Mouse (Mus musculus) stomach, embryonic 15.5 days (tissue): ENCODE measurements around the gene Sema6d. TPM values are rescaled to one million over a fixed set of nuclear protein-coding genes. Genes with fewer than 3 reads are reported as not detected.
A peak's percentile ranks its signal among the peaks of the same experiment; 100 is the strongest.

Source experiments
- ATAC-seq: fragments of 200-750 bp; cut with Nextera tagmentation; 2 replicates; pipeline ENCODE4 v1.8.0; 2017; ENCODE audit warnings: low read depth, moderate number of reproducible peaks, moderate TSS enrichment; ENCODE audit not compliant: insufficient read depth, low FRiP score
- H3K27ac ChIP-seq: fragments of 300-500 bp; sonication (generic); 2 replicates; pipeline ENCODE4 v1.5.1; 2015; ENCODE audit warnings: mild to moderate bottlenecking, inconsistent platforms
- H3K27me3 ChIP-seq: fragments of 300-500 bp; sonication (generic); replicated peaks from 2 replicates; pipeline ENCODE4 v1.6.1; 2015; ENCODE audit warnings: inconsistent platforms
- H3K36me3 ChIP-seq: fragments of 300-500 bp; sonication (generic); 2 replicates; pipeline ENCODE4 v1.6.1; 2015; ENCODE audit warnings: inconsistent platforms
- H3K4me1 ChIP-seq: fragments of 300-500 bp; sonication (generic); 2 replicates; pipeline ENCODE4 v1.6.1; 2015; ENCODE audit warnings: inconsistent platforms
- H3K4me2 ChIP-seq: fragments of 300-500 bp; sonication (generic); 2 replicates; pipeline ENCODE4 v1.6.1; 2015; ENCODE audit warnings: mild to moderate bottlenecking, inconsistent platforms
- H3K4me3 ChIP-seq: fragments of 300-500 bp; sonication (generic); replicated peaks from 2 replicates; pipeline ENCODE4 v1.5.1; 2015; ENCODE audit warnings: inconsistent platforms
- H3K9ac ChIP-seq: fragments of 300-500 bp; sonication (generic); 2 replicates; pipeline ENCODE4 v1.6.1; 2015; ENCODE audit warnings: inconsistent platforms
- H3K9me3 ChIP-seq: fragments of 300-500 bp; sonication (generic); 2 replicates; pipeline ENCODE4 v1.6.1; 2016; ENCODE audit warnings: inconsistent platforms
- WGBS: fragments of 180-500 bp; shearing (Covaris S2); methylation state at CpG from one replicate; pipeline ENCODE4 v1.1.7; 2015; 5-methylcytosine and 5-hydroxymethylcytosine counted together
- polyA plus RNA-seq: library from polyadenylated mRNA; unstranded; fragments of >200 nt; fragmentation: Nextera tagmentation; extraction: Ambion mirVana; gene quantifications from 2 replicates; pipeline ENCODE4 v1.2.1, GENCODE M21; 2015

Gene Sema6d
- polyA plus RNA-seq, 1 experiment from 2014 or later: 10.4 TPM

- H3K4me2 ChIP-seq: no peak overlapping the region
- H3K9me3 ChIP-seq: no peaks in the 10 kb centered on the region
- no peak overlapping the region for H3K9ac ChIP-seq
- H3K4me1 ChIP-seq: no peaks in the 10 kb centered on the region
- no peak overlapping the region for H3K4me3 ChIP-seq
- H3K27me3 ChIP-seq: no peaks in the 10 kb centered on the region
- 49% methylated on average over 1 of the region's 1 CpGs for WGBS
- ATAC-seq: no peak
- H3K36me3 ChIP-seq: no peaks in the 10 kb centered on the region
- no peak overlapping the region for H3K27ac ChIP-seq
Measured at GRCm38 (mm10) chr2:124554751-124555415, 465.1 kb downstream of the Sema6d start.

GRCm38 (mm10) chr2:124556861-124557499 lies 467.2 kb downstream of the Sema6d start:
- H3K4me3 ChIP-seq: no peak overlapping the region
- H3K4me1 ChIP-seq: no peaks in the 10 kb centered on the region
- 41% methylated on average over 5 of the region's 5 CpGs for WGBS
- H3K27me3 ChIP-seq: no peaks in the 10 kb centered on the region
- ATAC-seq: no peak
- H3K4me2 ChIP-seq: no peak overlapping the region
- H3K9ac ChIP-seq: no peak overlapping the region
- H3K36me3 ChIP-seq: no peaks in the 10 kb centered on the region
- H3K9me3 ChIP-seq: no peaks in the 10 kb centered on the region
- H3K27ac ChIP-seq: no peak overlapping the region

DNA sequence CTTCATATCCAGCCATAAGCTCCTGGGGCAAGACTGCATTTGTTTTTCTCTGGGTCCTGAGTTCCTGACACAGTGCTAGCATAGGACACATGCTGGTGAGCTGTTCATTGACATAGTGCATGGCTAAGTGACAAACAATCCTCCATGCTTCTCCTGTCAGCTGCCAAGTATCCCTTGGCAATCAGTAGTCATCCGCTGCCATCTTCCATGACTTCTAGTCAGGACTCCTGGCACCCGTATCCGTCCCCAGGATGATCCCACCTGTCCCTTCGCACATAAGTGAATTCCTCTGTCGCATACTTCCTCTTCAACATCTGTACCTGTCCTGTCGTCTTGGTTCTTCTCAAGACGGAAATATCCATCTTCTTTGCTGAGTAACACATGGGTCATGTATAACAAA lies 468.3 kb downstream of the Sema6d start:
- Histone ChIP-seq H3K27me3 (no peaks in the 10 kb centered on the region), H3K9ac (no peak overlapping the region), H3K4me2 (no peak overlapping the region), H3K36me3 (no peaks in the 10 kb centered on the region), H3K9me3 (no peaks in the 10 kb centered on the region), H3K27ac (no peak overlapping the region), H3K4me1 (no peaks in the 10 kb centered on the region), H3K4me3 (no peak overlapping the region)
- 89% methylated on average over 7 of the region's 7 CpGs for WGBS
- no peak for ATAC-seq

- no peak overlapping the region for H3K4me2 ChIP-seq
- H3K27me3 ChIP-seq: no peaks in the 10 kb centered on the region
- no peaks in the 10 kb centered on the region for H3K4me1 ChIP-seq
- H3K9me3 ChIP-seq: no peaks in the 10 kb centered on the region
- H3K27ac ChIP-seq: no peak overlapping the region
- no peak overlapping the region for H3K4me3 ChIP-seq
- no peaks in the 10 kb centered on the region for H3K36me3 ChIP-seq
- H3K9ac ChIP-seq: no peak overlapping the region
- WGBS: 52% methylated on average over 5 of the region's 5 CpGs
- ATAC-seq: no peak
Measured at GRCm38 (mm10) chr2:124561668-124562067, 471.9 kb downstream of the Sema6d start.

- Histone ChIP-seq H3K4me2 (no peak overlapping the region), H3K9me3 (no peaks in the 10 kb centered on the region), H3K36me3 (no peaks in the 10 kb centered on the region), H3K27ac (no peak overlapping the region), H3K27me3 (no peaks in the 10 kb centered on the region), H3K4me3 (no peak overlapping the region), H3K9ac (no peak overlapping the region), H3K4me1 (no peaks in the 10 kb centered on the region)
- 61% methylated on average over 2 of the region's 2 CpGs for WGBS
- ATAC-seq: no peak
Measured at GRCm38 (mm10) chr2:124562091-124562490, 472.3 kb downstream of the Sema6d start.

GRCm38 (mm10) chr2:124563759-124564158 lies 474.0 kb downstream of the Sema6d start:
- Histone ChIP-seq H3K27ac (no peak overlapping the region), H3K9me3 (no peaks in the 10 kb centered on the region), H3K27me3 (no peaks in the 10 kb centered on the region), H3K4me2 (no peak overlapping the region), H3K4me1 (no peaks in the 10 kb centered on the region), H3K9ac (no peak overlapping the region), H3K36me3 (no peaks in the 10 kb centered on the region), H3K4me3 (no peak overlapping the region)
- 84% methylated on average over 5 of the region's 5 CpGs for WGBS
- no peak for ATAC-seq

GRCm38 (mm10) chr2:124573734-124574133 lies 484.0 kb downstream of the Sema6d start:
- H3K9ac ChIP-seq: no peak overlapping the region

DNA sequence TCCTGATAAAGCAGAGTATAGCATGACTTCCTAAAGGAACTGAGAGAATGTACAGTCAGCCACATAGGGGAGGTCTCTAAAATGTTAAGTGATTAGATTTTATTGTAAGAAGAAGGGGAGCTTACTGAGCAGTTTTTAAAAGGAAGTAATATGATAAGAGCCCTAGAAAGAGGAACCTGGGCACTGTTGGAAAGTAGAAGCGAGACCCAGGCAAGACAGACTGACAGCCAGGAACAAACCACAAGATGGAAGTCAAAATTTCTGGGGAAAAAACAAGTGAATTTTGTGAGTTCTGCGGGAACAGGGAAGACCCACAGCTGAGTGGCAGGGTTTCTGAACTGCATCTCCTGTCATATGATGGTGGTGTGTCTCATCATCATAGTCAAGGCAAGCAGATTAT lies 486.3 kb downstream of the Sema6d start:
- H3K27me3 ChIP-seq: no peaks in the 10 kb centered on the region
- no peaks in the 10 kb centered on the region for H3K36me3 ChIP-seq
- H3K9ac ChIP-seq: no peak overlapping the region
- no peaks in the 10 kb centered on the region for H3K4me1 ChIP-seq
- no peak overlapping the region for H3K27ac ChIP-seq
- no peak for ATAC-seq
- H3K9me3 ChIP-seq: no peaks in the 10 kb centered on the region
- H3K4me2 ChIP-seq: no peak overlapping the region
- no peak overlapping the region for H3K4me3 ChIP-seq
- WGBS: 71% methylated on average over 2 of the region's 2 CpGs

More at GRCm38 (mm10) chr2:124573734-124574133, 484.0 kb downstream of the Sema6d start:
- WGBS: 74% methylated on average over 4 of the region's 4 CpGs
- Histone ChIP-seq H3K9me3 (no peaks in the 10 kb centered on the region), H3K4me3 (no peak overlapping the region), H3K4me2 (no peak overlapping the region), H3K27me3 (no peaks in the 10 kb centered on the region), H3K36me3 (no peaks in the 10 kb centered on the region), H3K4me1 (no peaks in the 10 kb centered on the region), H3K27ac (no peak overlapping the region)
- no peak for ATAC-seq

DNA sequence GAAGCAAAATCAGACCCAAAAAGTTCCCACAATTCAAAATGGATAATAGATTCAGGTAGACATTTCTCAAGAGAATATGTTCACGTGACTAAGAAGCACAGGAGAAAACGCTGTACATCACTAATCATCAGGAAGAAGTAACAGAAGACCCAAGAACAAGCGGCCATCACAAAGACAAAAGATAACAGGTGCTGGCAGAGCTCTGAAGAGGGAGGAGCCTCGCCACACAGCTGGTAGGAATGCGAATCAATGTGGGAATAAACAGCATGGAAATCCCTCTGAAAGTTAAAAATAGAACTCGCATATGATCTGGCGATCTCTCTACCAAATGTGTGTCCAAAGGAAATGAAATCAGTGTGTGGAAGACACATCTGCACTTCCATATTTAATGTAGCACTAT lies 493.8 kb downstream of the Sema6d start:
- Histone ChIP-seq H3K27ac (no peak overlapping the region), H3K27me3 (no peaks in the 10 kb centered on the region), H3K9me3 (no peaks in the 10 kb centered on the region), H3K4me2 (no peak overlapping the region), H3K4me1 (no peaks in the 10 kb centered on the region), H3K36me3 (no peaks in the 10 kb centered on the region), H3K4me3 (no peak overlapping the region), H3K9ac (no peak overlapping the region)
- WGBS: 58% methylated on average over 7 of the region's 7 CpGs
- ATAC-seq: no peak

DNA sequence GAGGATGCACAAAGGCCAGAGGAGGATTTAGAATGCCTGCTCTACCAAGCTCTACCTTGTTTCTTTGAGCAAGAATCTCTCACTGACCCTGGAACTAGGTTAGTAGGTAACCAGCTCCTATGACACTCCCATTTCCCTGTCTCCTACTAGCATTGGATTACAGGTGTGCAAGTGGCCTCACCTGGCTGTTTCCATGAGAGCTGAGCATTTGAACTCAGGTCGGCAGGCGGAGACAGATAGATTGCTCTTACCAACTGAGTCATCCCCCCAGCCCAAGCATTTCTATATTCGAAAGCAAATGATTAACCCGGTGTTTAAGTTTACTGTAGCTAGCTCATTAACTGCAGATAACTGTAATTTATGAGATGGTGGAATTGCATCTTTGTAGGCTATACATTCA lies 503.0 kb downstream of the Sema6d start:
- no peak overlapping the region for H3K9ac ChIP-seq
- H3K36me3 ChIP-seq: no peaks in the 10 kb centered on the region
- H3K4me1 ChIP-seq: no peaks in the 10 kb centered on the region
- H3K27ac ChIP-seq: no peak overlapping the region
- WGBS: 77% methylated on average over 4 of the region's 4 CpGs
- H3K4me2 ChIP-seq: no peak overlapping the region
- H3K9me3 ChIP-seq: no peaks in the 10 kb centered on the region
- ATAC-seq: no peak; the same call in 1 of the 2 replicates
- H3K4me3 ChIP-seq: no peak overlapping the region
- no peaks in the 10 kb centered on the region for H3K27me3 ChIP-seq

DNA sequence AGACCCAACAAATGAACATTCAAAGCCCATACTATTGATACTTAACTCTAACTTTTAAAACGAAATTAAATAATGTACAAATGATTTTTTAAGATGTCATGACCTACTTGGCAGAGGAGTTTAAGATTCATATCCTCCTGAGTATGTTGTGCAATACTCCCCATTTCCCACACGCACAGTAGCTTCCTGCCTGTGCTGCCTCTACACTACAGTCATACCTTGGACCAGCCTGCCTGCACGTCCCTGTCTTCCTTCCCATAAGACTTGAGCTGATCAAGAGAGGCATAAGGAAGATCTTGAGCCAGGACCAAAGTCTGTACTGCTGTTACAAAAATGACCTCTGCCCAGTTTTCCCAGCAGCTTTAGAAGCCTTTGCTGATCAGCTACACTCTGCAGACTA lies 509.2 kb downstream of the Sema6d start:
- WGBS: 56% methylated on average over 3 of the region's 3 CpGs
- H3K9ac ChIP-seq: no peak overlapping the region
- H3K27ac ChIP-seq: no peak overlapping the region
- H3K4me3 ChIP-seq: no peak overlapping the region
- no peaks in the 10 kb centered on the region for H3K9me3 ChIP-seq
- H3K27me3 ChIP-seq: no peaks in the 10 kb centered on the region
- no peak overlapping the region for H3K4me2 ChIP-seq
- ATAC-seq: 0 out of 2 replicates have a peak, but pooled peaks have one; percentile 31
- no peaks in the 10 kb centered on the region for H3K36me3 ChIP-seq
- no peaks in the 10 kb centered on the region for H3K4me1 ChIP-seq

GRCm38 (mm10) chr2:124601702-124602378 lies 512.1 kb downstream of the Sema6d start:
- H3K4me1 ChIP-seq: no peaks in the 10 kb centered on the region
- H3K9me3 ChIP-seq: no peaks in the 10 kb centered on the region
- no peaks in the 10 kb centered on the region for H3K36me3 ChIP-seq
- no peaks in the 10 kb centered on the region for H3K27me3 ChIP-seq
- H3K9ac ChIP-seq: no peak overlapping the region
- no peak overlapping the region for H3K4me3 ChIP-seq
- no peak overlapping the region for H3K27ac ChIP-seq
- 77% methylated on average over 9 of the region's 9 CpGs for WGBS
- H3K4me2 ChIP-seq: no peak overlapping the region
- ATAC-seq: peak; percentile 39; the same call in 1 of the 2 replicates
